Mouse (Mus musculus): ENCODE data around the gene Tmtc4.

GRCm38 (mm10) chr14:122898550-122898949 is 85.3 kb downstream of the Tmtc4 start:
- no peak for TF ChIP-seq CTCF (IDR thresholded peaks at IDR 0.05; ENCODE audit: borderline replicate concordance, control insufficient read depth, extremely low read depth, insufficient read depth, low read length, poor library complexity)
- TF ChIP-seq POLR2A (IDR thresholded peaks at IDR 0.05; ENCODE audit: control insufficient read depth, extremely low read depth, insufficient read depth, low read length, poor library complexity) = no peak

Measured in thymus, adult 2 months (tissue).